Mouse (Mus musculus): Measurements from ENCODE around the gene Smc6.
A peak's percentile ranks its signal among the peaks of the same experiment; 100 is the strongest.

The Smc6 gene

GRCm38 (mm10) chr12:11281584-11281983 lies 15.9 kb downstream of the Smc6 start:
- no peak for DNase-seq (ENCODE audit: low read depth, low spot score)

GRCm38 (mm10) chr12:11286382-11286781 lies 20.7 kb downstream of the Smc6 start:
- DNase-seq (ENCODE audit: low read depth, low spot score) = no peak

GRCm38 (mm10) chr12:11300858-11301257 lies 35.2 kb downstream of the Smc6 start:
- DNase-seq (ENCODE audit: low read depth, low spot score) = no peak

GRCm38 (mm10) chr12:11306753-11307645 lies 41.3 kb downstream of the Smc6 start:
- DNase-seq (ENCODE audit: low read depth, low spot score) = no peak

- no peak for DNase-seq (ENCODE audit: low read depth, low spot score)
Observed at GRCm38 (mm10) chr12:11311106-11311505, 45.4 kb downstream of the Smc6 start.

- DNase-seq (ENCODE audit: low read depth, low spot score) = no peak
Observed at GRCm38 (mm10) chr12:11313840-11314239, 48.2 kb downstream of the Smc6 start.

GRCm38 (mm10) chr12:11317671-11318070 lies 52.0 kb downstream of the Smc6 start:
- no peak for DNase-seq (ENCODE audit: low read depth, low spot score)

GRCm38 (mm10) chr12:11324480-11324879 lies 58.8 kb downstream of the Smc6 start:
- DNase-seq (ENCODE audit: low read depth, low spot score) = no peak

GRCm38 (mm10) chr12:11326483-11326882 lies 60.8 kb downstream of the Smc6 start:
- DNase-seq (ENCODE audit: low read depth, low spot score) = no peak

- DNase-seq (ENCODE audit: low read depth, low spot score) = no peak
Observed at GRCm38 (mm10) chr12:11336845-11337244, 71.2 kb downstream of the Smc6 start.

- no peak for DNase-seq (ENCODE audit: low read depth, low spot score)
Observed at GRCm38 (mm10) chr12:11338251-11338650, 72.6 kb downstream of the Smc6 start.

GRCm38 (mm10) chr12:11342020-11342600 lies 76.4 kb downstream of the Smc6 start:
- no peak for DNase-seq (ENCODE audit: low read depth, low spot score)

- no peak for DNase-seq (ENCODE audit: low read depth, low spot score)
Observed at GRCm38 (mm10) chr12:11345963-11346362, 80.3 kb downstream of the Smc6 start.

GRCm38 (mm10) chr12:11348423-11348822 lies 82.7 kb downstream of the Smc6 start:
- peak; percentile 77 for DNase-seq (ENCODE audit: low read depth, low spot score)

GRCm38 (mm10) chr12:11349870-11350269 lies 84.2 kb downstream of the Smc6 start:
- DNase-seq (ENCODE audit: low read depth, low spot score) = peak; percentile 76

GRCm38 (mm10) chr12:11350895-11351294 lies 85.2 kb downstream of the Smc6 start:
- peak; percentile 74 for DNase-seq (ENCODE audit: low read depth, low spot score)

GRCm38 (mm10) chr12:11362435-11362834 lies 96.7 kb downstream of the Smc6 start:
- DNase-seq (ENCODE audit: low read depth, low spot score) = no peak

GRCm38 (mm10) chr12:11364870-11365269 lies 99.2 kb downstream of the Smc6 start:
- no peak for DNase-seq (ENCODE audit: low read depth, low spot score)

- DNase-seq (ENCODE audit: low read depth, low spot score) = no peak
Observed at GRCm38 (mm10) chr12:11367099-11367765, 101.5 kb downstream of the Smc6 start.

Measured in telencephalon, adult 2 months (tissue).